Mouse (Mus musculus) limb, embryonic 11.5 days (tissue): ENCODE results near the gene Gucy2g. TPM values are rescaled to one million over a fixed set of nuclear protein-coding genes. Genes with fewer than 3 reads are reported as not detected.
A peak's percentile ranks its signal among the peaks of the same experiment; 100 is the strongest.

Source experiments
- ATAC-seq: fragments of 200-750 bp; cut with Nextera tagmentation; 2 replicates; pipeline ENCODE4 v1.8.0; 2017; ENCODE audit warnings: low read depth; ENCODE audit not compliant: insufficient number of reproducible peaks, low FRiP score, low TSS enrichment
- DNase-seq: peaks from one replicate; pipeline ENCODE4 v3.0.0-alpha.2; 2015; ENCODE audit warnings: low spot score
- H3K27ac ChIP-seq: fragments of 300-500 bp; sonication (generic); replicated peaks from 2 replicates; pipeline ENCODE4 v1.5.1; 2014; ENCODE audit warnings: low read depth, mild to moderate bottlenecking, low read length
- H3K27me3 ChIP-seq: fragments of 300-500 bp; sonication (generic); 2 replicates; pipeline ENCODE4 v1.6.1; 2014; ENCODE audit warnings: mild to moderate bottlenecking, low read length, mixed read lengths; ENCODE audit not compliant: control insufficient read depth, insufficient read depth
- H3K36me3 ChIP-seq: fragments of 300-500 bp; sonication (generic); 2 replicates; pipeline ENCODE4 v1.6.1; 2014; ENCODE audit warnings: mild to moderate bottlenecking, low read length, moderate library complexity, mixed read lengths; ENCODE audit not compliant: control insufficient read depth, insufficient read depth
- H3K4me1 ChIP-seq: fragments of 300-500 bp; sonication (generic); 2 replicates; pipeline ENCODE4 v1.6.1; 2014; ENCODE audit warnings: low read length, mixed read lengths; ENCODE audit not compliant: control insufficient read depth, insufficient read depth
- H3K4me2 ChIP-seq: fragments of 300-500 bp; sonication (generic); 2 replicates; pipeline ENCODE4 v1.6.1; 2014; ENCODE audit warnings: low read depth, mild to moderate bottlenecking, moderate library complexity; ENCODE audit not compliant: severe bottlenecking
- H3K4me3 ChIP-seq: fragments of 300-500 bp; sonication (generic); 2 replicates; pipeline ENCODE4 v1.5.1; 2014; ENCODE audit warnings: low read depth, low read length
- H3K9ac ChIP-seq: fragments of 300-500 bp; sonication (generic); 2 replicates; pipeline ENCODE4 v1.6.1; 2014; ENCODE audit warnings: mild to moderate bottlenecking, low read length
- H3K9me3 ChIP-seq: fragments of 300-500 bp; sonication (generic); 2 replicates; pipeline ENCODE4 v1.6.1; 2016; ENCODE audit warnings: low read length; ENCODE audit not compliant: control insufficient read depth
- WGBS: fragments of 180-500 bp; shearing (Covaris S2); extraction: QIAGEN DNeasy Blood & Tissue Kit; methylation state at CpG from one replicate; pipeline ENCODE4 v1.1.7; 2014; 5-methylcytosine and 5-hydroxymethylcytosine counted together
- polyA plus RNA-seq: library from polyadenylated mRNA; unstranded; fragments of >200 nt; fragmentation: Nextera tagmentation; extraction: Ambion mirVana; gene quantifications from 2 replicates; pipeline ENCODE4 v1.2.1, GENCODE M21; 2014

The Gucy2g gene
- polyA plus RNA-seq, 1 experiment from 2014 or later = not detected

- H3K4me2 ChIP-seq = peak overlapping the region; percentile 85
- H3K4me1 ChIP-seq = 0 out of 2 replicates have a peak, but pooled peaks cover 4% of the 10 kb centered on the region
- H3K9ac ChIP-seq = peak overlapping the region; percentile 51
- ATAC-seq (peak; percentile 73), DNase-seq (peak; percentile 61)
- H3K27me3 ChIP-seq = no peaks in the 10 kb centered on the region
- no peak overlapping the region for H3K27ac ChIP-seq
- no peaks in the 10 kb centered on the region for H3K36me3 ChIP-seq
- WGBS = under 1% methylated on average over 32 of the region's 32 CpGs
- peak overlapping the region; percentile 48 for H3K4me3 ChIP-seq
- H3K9me3 ChIP-seq = no peaks in the 10 kb centered on the region
These were observed 12.8 kb upstream of the Gucy2g start for GRCm38 (mm10) chr19:55253570-55254441.

DNA sequence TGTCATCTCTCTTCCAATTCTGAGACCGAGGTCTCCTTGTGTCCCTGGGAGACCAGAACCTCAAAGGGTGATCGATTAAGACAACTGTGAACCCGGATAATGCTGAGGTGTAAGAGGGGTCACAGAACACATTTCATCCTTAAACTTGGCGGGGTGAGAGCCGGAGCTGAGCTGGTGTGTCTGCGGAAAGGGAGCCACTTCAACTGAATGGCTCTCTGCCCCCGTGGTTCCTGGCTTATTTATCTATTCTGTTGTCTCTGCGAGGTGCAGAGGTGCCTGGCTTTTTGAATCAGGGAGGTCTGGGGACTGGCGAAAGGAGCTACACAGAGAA, 12.2 kb upstream of the Gucy2g start:
- peak overlapping the region; percentile 51 for H3K9ac ChIP-seq
- H3K36me3 ChIP-seq = no peaks in the 10 kb centered on the region
- H3K9me3 ChIP-seq = no peaks in the 10 kb centered on the region
- peak overlapping the region; percentile 85 for H3K4me2 ChIP-seq
- WGBS = 4% methylated on average over 9 of the region's 9 CpGs
- DNase-seq (no peak), ATAC-seq (no peak)
- H3K4me3 ChIP-seq = peak overlapping the region; percentile 48
- H3K27ac ChIP-seq = no peak overlapping the region
- 0 out of 2 replicates have a peak, but pooled peaks cover 4% of the 10 kb centered on the region for H3K4me1 ChIP-seq
- H3K27me3 ChIP-seq = no peaks in the 10 kb centered on the region

DNA sequence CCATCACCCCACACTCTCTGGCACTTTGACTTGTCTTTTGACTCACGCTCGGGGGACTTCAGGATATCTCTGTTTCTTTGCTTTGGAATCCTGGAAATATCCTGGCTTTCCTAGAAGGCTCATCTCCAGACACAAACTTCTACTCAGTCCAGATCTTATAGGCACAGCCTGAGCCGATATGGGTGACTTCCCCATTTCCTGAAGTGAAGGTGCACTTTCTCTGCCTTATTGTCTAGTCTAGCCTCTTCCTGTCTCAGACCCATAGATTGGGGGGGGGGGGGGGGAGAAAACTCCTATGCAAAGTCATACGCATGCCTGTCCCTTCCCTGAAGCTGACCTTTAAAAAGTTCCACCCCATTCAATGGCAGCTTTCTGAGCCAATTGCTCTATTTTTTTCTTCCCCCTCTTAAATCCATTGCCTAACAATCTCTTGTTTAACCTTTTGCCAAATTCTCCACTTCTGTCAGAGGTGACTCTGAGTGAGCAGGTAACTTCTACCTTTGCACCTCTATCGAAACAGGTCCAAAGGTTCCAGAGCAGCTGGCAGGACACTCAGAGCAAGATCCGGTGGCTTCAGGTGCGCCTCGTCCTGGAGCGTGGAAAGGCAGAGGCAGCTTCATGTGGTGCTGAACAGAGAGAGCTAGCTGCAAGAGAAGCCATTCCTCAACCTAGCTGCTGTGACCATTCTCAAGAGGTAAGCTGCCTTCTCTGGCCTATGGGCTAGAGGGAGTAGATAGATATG, 10.5 kb upstream of the Gucy2g start, which contains the start of gene Acsl5:
Gene Acsl5, plus strand, starts transcription at position 556 of the 742 bp plus-strand sequence.
- WGBS = 90% methylated on average over 9 of the region's 9 CpGs
- Histone ChIP-seq H3K9ac (no peak within 1 kb of the TSS), H3K4me1 (0 out of 2 replicates have a peak, but pooled peaks cover 4% of the 10 kb centered on the region), H3K27ac (no peak within 1 kb of the TSS), H3K4me3 (no peak within 1 kb of the TSS), H3K9me3 (no peaks in the 10 kb centered on the region), H3K36me3 (no peaks in the 10 kb centered on the region), H3K27me3 (no peaks in the 10 kb centered on the region), H3K4me2 (no peak within 1 kb of the TSS)
- ATAC-seq (no peak), DNase-seq (no peak)

- Histone ChIP-seq H3K36me3 (no peaks in the 10 kb centered on the region), H3K4me3 (no peak overlapping the region), H3K27me3 (no peaks in the 10 kb centered on the region), H3K9me3 (no peaks in the 10 kb centered on the region), H3K9ac (no peak overlapping the region), H3K4me1 (0 out of 2 replicates have a peak, but pooled peaks cover 4% of the 10 kb centered on the region), H3K27ac (no peak overlapping the region), H3K4me2 (no peak overlapping the region)
- WGBS = 88% methylated on average over 5 of the region's 5 CpGs
- ATAC-seq (no peak), DNase-seq (no peak)
These were observed 9.4 kb upstream of the Gucy2g start for GRCm38 (mm10) chr19:55250451-55250850.

DNA sequence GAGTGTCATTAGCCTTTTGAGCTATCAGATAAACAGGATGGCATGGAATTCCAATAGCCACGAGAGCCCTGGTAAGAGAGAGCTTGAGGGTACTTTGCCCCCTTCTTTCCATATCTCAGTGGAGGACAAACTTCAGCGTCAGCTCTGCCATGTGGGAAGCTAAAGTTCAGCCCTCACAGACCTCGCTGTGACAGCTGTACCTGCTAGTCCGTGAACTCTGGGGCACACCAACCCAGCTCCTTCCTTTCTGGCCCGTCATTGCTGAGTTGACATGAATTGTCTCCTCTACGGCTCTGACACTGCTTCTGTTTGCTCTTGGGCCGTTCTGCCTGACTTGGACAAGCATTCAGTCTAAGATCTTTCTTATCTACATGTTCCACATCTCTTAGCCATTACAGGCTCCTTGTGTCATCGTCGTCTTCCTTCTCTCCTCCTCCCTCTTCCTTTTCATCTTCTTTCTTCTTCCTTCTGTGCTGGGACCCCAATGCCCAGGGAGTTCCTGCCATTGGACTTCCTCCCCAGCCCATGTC, 7.0 kb upstream of the Gucy2g start:
- H3K27ac ChIP-seq = no peak overlapping the region
- no peaks in the 10 kb centered on the region for H3K4me1 ChIP-seq
- no peak overlapping the region for H3K4me2 ChIP-seq
- WGBS = 73% methylated on average over 9 of the region's 9 CpGs
- no peaks in the 10 kb centered on the region for H3K9me3 ChIP-seq
- no peak for DNase-seq
- no peak overlapping the region for H3K9ac ChIP-seq
- ATAC-seq = no peak
- no peak overlapping the region for H3K4me3 ChIP-seq
- H3K36me3 ChIP-seq = no peaks in the 10 kb centered on the region
- no peaks in the 10 kb centered on the region for H3K27me3 ChIP-seq

DNA sequence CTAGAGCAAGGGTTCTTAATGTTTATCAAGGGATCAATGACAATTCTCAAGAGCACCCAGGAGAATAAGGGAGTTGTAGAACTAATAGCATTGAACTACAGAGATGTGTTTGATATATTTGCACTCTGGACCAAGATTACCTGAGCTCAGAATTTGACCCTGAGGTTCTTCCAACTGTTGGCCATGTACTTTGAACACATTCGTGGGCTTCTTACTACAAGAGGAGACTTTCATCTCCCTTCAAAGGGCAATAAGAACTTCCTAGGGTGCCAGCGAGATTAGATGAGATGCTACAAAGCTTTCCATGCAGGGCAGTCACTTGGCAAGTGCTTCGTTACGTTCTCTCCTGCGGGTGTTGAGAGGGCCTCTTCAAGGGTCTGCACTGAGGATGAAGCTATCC, 6.5 kb upstream of the Gucy2g start:
- H3K4me1 ChIP-seq = no peaks in the 10 kb centered on the region
- no peaks in the 10 kb centered on the region for H3K9me3 ChIP-seq
- WGBS = 84% methylated on average over 5 of the region's 5 CpGs
- no peaks in the 10 kb centered on the region for H3K36me3 ChIP-seq
- ATAC-seq (no peak), DNase-seq (no peak)
- no peak overlapping the region for H3K9ac ChIP-seq
- H3K27ac ChIP-seq = no peak overlapping the region
- H3K4me2 ChIP-seq = no peak overlapping the region
- H3K4me3 ChIP-seq = no peak overlapping the region
- H3K27me3 ChIP-seq = no peaks in the 10 kb centered on the region

- Histone ChIP-seq H3K4me2 (no peak overlapping the region), H3K4me3 (no peak overlapping the region), H3K9me3 (no peaks in the 10 kb centered on the region), H3K4me1 (no peaks in the 10 kb centered on the region), H3K9ac (no peak overlapping the region), H3K27ac (no peak overlapping the region; the same call in 1 of the 2 replicates), H3K27me3 (no peaks in the 10 kb centered on the region), H3K36me3 (no peaks in the 10 kb centered on the region)
- no peak for ATAC-seq
- 23% methylated on average over 7 of the region's 7 CpGs for WGBS
- DNase-seq = peak; percentile 30
These were observed 3.8 kb upstream of the Gucy2g start for GRCm38 (mm10) chr19:55244791-55245231.

DNA sequence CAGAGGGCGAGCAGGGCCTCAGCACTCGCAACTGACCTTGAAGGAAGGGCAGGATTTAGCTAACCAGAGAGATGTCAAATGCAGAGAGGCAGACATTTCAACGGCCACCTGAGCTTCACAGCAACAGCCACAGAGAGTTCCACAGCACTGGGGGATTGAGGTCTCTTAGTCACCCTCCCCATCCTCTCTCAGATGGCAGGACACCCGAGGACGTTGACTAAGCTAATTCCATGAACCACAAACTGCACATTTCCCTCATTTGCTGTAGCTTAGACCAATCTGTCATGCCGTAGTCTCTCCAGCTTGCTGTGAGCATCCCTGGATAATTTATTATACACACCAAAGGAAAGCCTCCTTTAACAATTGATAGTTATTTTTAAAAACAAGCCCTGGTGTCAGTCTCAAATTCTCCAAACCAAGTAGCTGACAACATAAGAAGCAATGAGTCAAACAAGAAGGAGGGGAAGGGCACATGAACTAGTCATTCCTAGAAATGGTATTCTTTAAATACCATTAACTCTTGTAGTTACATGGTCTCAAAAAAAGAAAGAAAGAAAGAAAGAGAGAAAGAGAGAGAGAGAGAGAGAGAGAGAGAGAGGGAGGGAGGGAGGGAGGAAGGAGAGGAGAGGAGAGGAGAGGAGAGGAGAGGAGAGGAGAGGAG, 1.1 kb downstream of the Gucy2g start:
- Histone ChIP-seq H3K27ac (no peak overlapping the region), H3K4me2 (no peak overlapping the region), H3K4me1 (no peaks in the 10 kb centered on the region), H3K4me3 (no peak overlapping the region), H3K9me3 (no peaks in the 10 kb centered on the region), H3K36me3 (no peaks in the 10 kb centered on the region), H3K27me3 (no peaks in the 10 kb centered on the region), H3K9ac (no peak overlapping the region)
- DNase-seq (no peak), ATAC-seq (no peak)
- WGBS = 82% methylated on average over 6 of the region's 6 CpGs
